Mouse (Mus musculus): ENCODE results near the gene Gm12166.

The Gm12166 gene

GRCm38 (mm10) chr11:46032956-46033355, 19.2 kb downstream of the Gm12166 start:
- in situ Hi-C loops (cut with MboI; ENCODE audit: low pct_unique_long_range_greater_than_20kb in 1 of 2, low sequenced_read_pairs in 2 of 2, unreplicated experiment in 1 of 2) = loop anchor here in 1 of 2 experiments (25.0 kb wide), 1 partner anchor 179 kb away; no protein-coding TSS in a partner anchor

DNA sequence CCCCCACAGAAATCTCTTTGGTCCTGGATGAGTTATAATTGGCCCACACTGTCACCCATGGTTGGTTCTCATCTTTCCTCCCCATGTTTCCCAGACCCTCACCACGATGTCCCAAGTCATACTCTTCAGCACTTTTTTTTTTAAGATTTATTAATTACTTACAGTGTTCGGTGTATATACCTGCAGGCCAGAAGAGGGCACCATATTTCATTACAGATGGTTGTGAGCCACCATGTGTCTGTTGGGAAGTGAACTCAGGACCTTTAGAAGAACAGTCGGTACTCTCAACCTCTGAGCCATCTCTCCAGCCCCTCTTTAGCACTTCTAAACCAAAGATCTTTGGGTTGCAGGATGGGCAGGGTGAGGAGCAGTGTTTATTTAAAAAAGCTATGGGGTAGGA, 20.7 kb downstream of the Gm12166 start:
- in situ Hi-C loops (cut with MboI; ENCODE audit: low pct_unique_long_range_greater_than_20kb in 1 of 2, low sequenced_read_pairs in 2 of 2, unreplicated experiment in 1 of 2) = loop anchor here in 1 of 2 experiments (25.0 kb wide), 1 partner anchor 181 kb away; no protein-coding TSS in a partner anchor

DNA sequence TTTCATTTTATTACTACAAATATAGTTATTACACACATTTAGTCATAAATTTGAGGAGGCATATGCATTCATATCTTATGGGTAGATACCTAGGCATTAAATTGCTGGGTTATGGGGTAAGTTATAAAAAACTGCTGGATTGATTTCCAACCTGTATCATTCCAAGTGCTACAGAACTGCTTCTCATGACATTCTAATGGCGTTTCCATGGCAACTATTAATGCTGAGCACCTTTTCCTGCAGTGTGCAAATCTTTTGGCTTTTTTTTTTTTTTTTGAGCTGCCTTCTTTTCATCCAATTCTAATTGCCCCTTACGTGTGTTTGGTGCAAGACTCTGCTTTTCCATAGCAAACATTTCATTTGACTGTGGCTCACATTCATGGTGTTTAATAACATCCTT, 22.1 kb downstream of the Gm12166 start:
- in situ Hi-C loops (cut with MboI; ENCODE audit: low pct_unique_long_range_greater_than_20kb in 1 of 2, low sequenced_read_pairs in 2 of 2, unreplicated experiment in 1 of 2) = loop anchor here in 1 of 2 experiments (25.0 kb wide), 1 partner anchor 182 kb away; no protein-coding TSS in a partner anchor

- in situ Hi-C loops (cut with MboI; ENCODE audit: low pct_unique_long_range_greater_than_20kb in 1 of 2, low sequenced_read_pairs in 2 of 2, unreplicated experiment in 1 of 2) = loop anchor here in 1 of 2 experiments (25.0 kb wide), 1 partner anchor 183 kb away; no protein-coding TSS in a partner anchor
Observed at GRCm38 (mm10) chr11:46029485-46029884, 22.6 kb downstream of the Gm12166 start.

DNA sequence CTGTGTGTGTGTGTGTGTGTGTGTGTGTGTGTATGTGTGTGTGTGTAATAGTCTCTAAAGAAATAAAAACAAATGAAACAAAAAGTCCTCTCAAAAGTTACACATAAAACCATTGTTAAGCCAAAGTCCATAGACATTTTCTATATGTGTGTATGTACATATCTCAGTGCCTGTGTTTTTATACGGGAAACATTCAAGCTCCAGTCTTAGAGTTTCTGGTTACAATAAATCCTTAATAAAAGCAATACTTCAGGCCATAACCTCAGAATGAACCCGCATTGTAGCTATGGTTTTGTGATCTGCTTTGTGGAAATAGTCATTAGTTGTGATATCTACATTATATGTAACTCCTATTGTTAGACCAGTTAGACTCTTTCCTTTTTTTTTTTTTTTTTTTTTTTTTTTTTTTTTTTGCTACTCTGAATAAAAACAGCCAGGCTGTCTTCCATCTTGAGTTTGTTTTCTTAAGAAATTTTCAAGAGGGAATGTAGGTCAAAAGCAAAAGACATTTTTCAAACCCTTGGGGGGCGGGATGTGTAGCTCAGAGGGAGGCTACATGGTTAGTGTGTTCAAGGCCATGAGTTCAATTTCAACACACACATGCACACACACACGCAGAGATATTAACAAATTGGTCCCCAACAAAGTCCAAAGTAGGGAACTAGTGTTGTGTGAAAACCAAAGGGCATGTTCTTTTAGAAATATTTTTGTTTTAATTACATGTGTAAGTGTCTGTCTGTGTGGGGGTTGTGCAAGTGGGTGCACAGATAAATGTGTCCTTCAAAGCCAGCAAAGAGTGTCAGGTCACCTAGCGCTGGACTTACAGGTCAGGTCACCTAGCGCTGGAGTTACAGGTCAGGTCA, 23.9 kb downstream of the Gm12166 start:
- in situ Hi-C loops (cut with MboI; ENCODE audit: low pct_unique_long_range_greater_than_20kb in 1 of 2, low sequenced_read_pairs in 2 of 2, unreplicated experiment in 1 of 2) = loop anchor here in 1 of 2 experiments (25.0 kb wide), 1 partner anchor 184 kb away; no protein-coding TSS in a partner anchor

GRCm38 (mm10) chr11:46025962-46026392, 26.1 kb downstream of the Gm12166 start:
- in situ Hi-C loops (cut with MboI; ENCODE audit: low pct_unique_long_range_greater_than_20kb in 1 of 2, low sequenced_read_pairs in 2 of 2, unreplicated experiment in 1 of 2) = loop anchor here in 1 of 2 experiments (25.0 kb wide), 1 partner anchor 186 kb away; no protein-coding TSS in a partner anchor

DNA sequence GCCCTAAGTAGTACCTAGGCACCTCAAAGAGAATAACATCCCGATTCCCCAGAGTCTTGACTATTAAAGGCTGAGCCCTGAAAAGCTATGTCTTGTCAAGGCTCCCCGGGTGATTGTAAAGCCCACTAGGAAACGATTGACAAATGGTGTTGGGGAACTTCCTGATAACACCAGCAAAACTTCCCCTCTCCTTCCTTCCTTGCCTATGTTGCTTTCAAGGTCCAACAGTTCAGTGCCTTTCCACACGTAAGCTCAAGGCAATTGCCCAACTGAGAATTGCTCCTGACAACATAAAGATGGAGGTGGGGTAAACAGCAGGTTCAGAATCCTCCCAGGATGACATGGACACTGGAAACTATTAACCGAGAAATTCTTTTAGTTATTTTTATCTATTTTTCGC, 29.1 kb downstream of the Gm12166 start:
- in situ Hi-C loops (cut with MboI; ENCODE audit: low pct_unique_long_range_greater_than_20kb in 1 of 2, low sequenced_read_pairs in 2 of 2, unreplicated experiment in 1 of 2) = no loop called here

- in situ Hi-C loops (cut with MboI; ENCODE audit: low pct_unique_long_range_greater_than_20kb in 1 of 2, low sequenced_read_pairs in 2 of 2, unreplicated experiment in 1 of 2) = no loop called here
Observed at GRCm38 (mm10) chr11:46021850-46022249, 30.3 kb downstream of the Gm12166 start.

DNA sequence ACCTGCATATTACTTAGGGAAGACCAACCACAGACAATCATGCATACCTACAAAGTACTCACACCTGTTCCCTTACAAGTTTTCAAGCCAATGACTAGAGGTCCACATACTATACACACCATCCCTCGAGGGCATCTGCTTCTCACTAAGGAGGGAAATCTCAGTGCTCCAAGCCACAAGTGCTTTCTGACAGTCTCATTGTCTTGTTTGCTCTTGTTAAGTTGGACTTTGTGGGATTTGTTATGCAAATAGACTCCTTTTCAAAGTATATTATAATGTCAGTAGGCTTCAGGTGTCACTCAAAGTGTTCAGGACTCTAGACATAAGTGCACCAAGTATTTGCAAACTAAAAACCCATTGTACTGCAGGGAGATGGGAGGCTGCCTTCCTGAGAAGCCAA, 31.9 kb downstream of the Gm12166 start:
- in situ Hi-C loops (cut with MboI; ENCODE audit: low pct_unique_long_range_greater_than_20kb in 1 of 2, low sequenced_read_pairs in 2 of 2, unreplicated experiment in 1 of 2) = no loop called here

DNA sequence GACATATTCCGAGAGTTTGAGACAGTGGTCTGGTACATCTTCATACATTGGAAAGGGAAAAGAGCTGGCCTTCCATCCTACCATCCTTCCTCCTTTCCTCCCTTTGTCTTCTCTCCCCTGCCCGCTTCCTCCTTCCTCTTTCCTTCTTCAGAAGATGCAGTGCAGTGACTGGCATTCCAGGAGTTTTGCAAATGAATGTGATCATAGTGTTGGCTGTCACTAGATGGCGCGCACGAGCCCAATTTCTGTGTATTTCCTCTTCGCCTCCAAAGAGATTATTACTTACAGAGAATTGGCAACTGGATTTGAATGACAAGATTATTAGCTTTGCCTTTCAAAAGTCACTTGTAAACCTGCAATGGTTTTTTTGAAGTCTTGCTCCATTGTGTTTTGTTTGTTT, 36.1 kb downstream of the Gm12166 start:
- in situ Hi-C loops (cut with MboI; ENCODE audit: low pct_unique_long_range_greater_than_20kb in 1 of 2, low sequenced_read_pairs in 2 of 2, unreplicated experiment in 1 of 2) = no loop called here
